Mouse (Mus musculus) liver, embryonic 16.5 days (tissue): ENCODE measurements around the gene Plod3. TPM values are rescaled to one million over a fixed set of nuclear protein-coding genes. Genes with fewer than 3 reads are reported as not detected.

Experiments used
- ATAC-seq: fragments of 200-750 bp; cut with Nextera tagmentation; 2 replicates; pipeline ENCODE4 v1.8.0; 2017; ENCODE audit warnings: low read depth, mild to moderate bottlenecking, moderate number of reproducible peaks, moderate library complexity
- H3K27ac ChIP-seq: fragments of 300-500 bp; sonication (generic); 2 replicates; pipeline ENCODE4 v1.5.1; 2014; ENCODE audit warnings: mild to moderate bottlenecking, low read length
- H3K27me3 ChIP-seq: fragments of 300-500 bp; sonication (generic); 2 replicates; pipeline ENCODE4 v1.6.1; 2014; ENCODE audit warnings: low read depth, low read length, mixed read lengths; ENCODE audit not compliant: control insufficient read depth, insufficient read depth
- H3K36me3 ChIP-seq: fragments of 300-500 bp; sonication (generic); 2 replicates; pipeline ENCODE4 v1.6.1; 2014; ENCODE audit warnings: mild to moderate bottlenecking; ENCODE audit not compliant: control insufficient read depth, insufficient read depth
- H3K4me1 ChIP-seq: fragments of 300-500 bp; sonication (generic); 2 replicates; pipeline ENCODE4 v1.6.1; 2014; ENCODE audit warnings: low read depth, low read length, mixed read lengths; ENCODE audit not compliant: control insufficient read depth
- H3K4me2 ChIP-seq: fragments of 300-500 bp; sonication (generic); 2 replicates; pipeline ENCODE4 v1.6.1; 2014; ENCODE audit warnings: low read depth, low read length, mixed read lengths
- H3K4me3 ChIP-seq: fragments of 300-500 bp; sonication (generic); 2 replicates; pipeline ENCODE4 v1.5.1; 2014; ENCODE audit warnings: low read depth, mild to moderate bottlenecking, low read length
- H3K9ac ChIP-seq: fragments of 300-500 bp; sonication (generic); 2 replicates; pipeline ENCODE4 v1.6.1; 2014; ENCODE audit warnings: low read depth, low read length
- H3K9me3 ChIP-seq: fragments of 300-500 bp; sonication (generic); replicated peaks from 2 replicates; pipeline ENCODE4 v1.6.1; 2016; ENCODE audit warnings: low read length; ENCODE audit not compliant: control insufficient read depth
- WGBS: fragments of 180-500 bp; shearing (Covaris S2); extraction: QIAGEN DNeasy Blood & Tissue Kit; methylation state at CpG from one replicate; pipeline ENCODE4 v1.1.7; 2014; ENCODE audit not compliant: insufficient replicate concordance; 5-methylcytosine and 5-hydroxymethylcytosine counted together
- polyA plus RNA-seq: library from polyadenylated mRNA; unstranded; fragments of >200 nt; fragmentation: Nextera tagmentation; extraction: Ambion mirVana; gene quantifications from 2 replicates; pipeline ENCODE4 v1.2.1, GENCODE M21; 2015

Plod3 gene
- polyA plus RNA-seq, 1 experiment from 2014 or later: 12.2 TPM

- 50% methylated on average over 3 of the region's 3 CpGs for WGBS
- no peaks in the 10 kb centered on the region for H3K9me3 ChIP-seq
- H3K27ac ChIP-seq: no peak overlapping the region
- H3K4me3 ChIP-seq: no peak overlapping the region
- H3K36me3 ChIP-seq: no peaks in the 10 kb centered on the region
- H3K4me1 ChIP-seq: no peaks in the 10 kb centered on the region; the same call in 1 of the 2 replicates
- H3K4me2 ChIP-seq: no peak overlapping the region
- peaks cover 59% of the 10 kb centered on the region for H3K27me3 ChIP-seq
- H3K9ac ChIP-seq: no peak overlapping the region
- ATAC-seq: no peak
Observed at GRCm38 (mm10) chr5:137024318-137024717, 37.5 kb downstream of the Plod3 start.

GRCm38 (mm10) chr5:137025132-137025531 lies 38.3 kb downstream of the Plod3 start:
- WGBS: 0% methylated on average over 23 of the region's 23 CpGs
- ATAC-seq: peak; percentile 22; the same call in 1 of the 2 replicates
- Histone ChIP-seq H3K4me2 (no peak overlapping the region), H3K4me3 (no peak overlapping the region), H3K27me3 (peaks cover 67% of the 10 kb centered on the region), H3K4me1 (peaks cover 6% of the 10 kb centered on the region; the same call in 1 of the 2 replicates), H3K36me3 (no peaks in the 10 kb centered on the region), H3K9me3 (no peaks in the 10 kb centered on the region), H3K27ac (no peak overlapping the region), H3K9ac (no peak overlapping the region)

- no peak for ATAC-seq
- Histone ChIP-seq H3K9me3 (no peaks in the 10 kb centered on the region), H3K27me3 (peaks cover 77% of the 10 kb centered on the region), H3K4me2 (no peak within 1 kb of the TSS), H3K4me3 (no peak within 1 kb of the TSS), H3K9ac (no peak within 1 kb of the TSS), H3K27ac (no peak within 1 kb of the TSS), H3K4me1 (peaks cover 12% of the 10 kb centered on the region), H3K36me3 (no peaks in the 10 kb centered on the region)
- WGBS: 7% methylated on average over 4 of the region's 4 CpGs
Observed at GRCm38 (mm10) chr5:137026092-137026491, 39.3 kb downstream of the Plod3 start, which contains the start of gene Vgf. TSS of gene Vgf (plus strand) at chr5:137026392.

- ATAC-seq: no peak
- Histone ChIP-seq H3K27me3 (peaks cover 86% of the 10 kb centered on the region), H3K9ac (no peak overlapping the region), H3K9me3 (no peaks in the 10 kb centered on the region), H3K4me2 (no peak overlapping the region), H3K27ac (no peak overlapping the region), H3K36me3 (no peaks in the 10 kb centered on the region), H3K4me3 (no peak overlapping the region), H3K4me1 (peaks cover 35% of the 10 kb centered on the region)
- WGBS: 8% methylated on average over 29 of the region's 29 CpGs
Observed at GRCm38 (mm10) chr5:137028561-137029272, 41.9 kb downstream of the Plod3 start.

GRCm38 (mm10) chr5:137029273-137029585 lies 42.4 kb downstream of the Plod3 start:
- ATAC-seq: no peak
- Histone ChIP-seq H3K4me3 (no peak overlapping the region; the same call in 1 of the 2 replicates), H3K27ac (no peak overlapping the region), H3K9ac (no peak overlapping the region), H3K36me3 (no peaks in the 10 kb centered on the region), H3K27me3 (peaks cover 82% of the 10 kb centered on the region), H3K4me2 (no peak overlapping the region; the same call in 1 of the 2 replicates), H3K4me1 (peaks cover 35% of the 10 kb centered on the region), H3K9me3 (no peaks in the 10 kb centered on the region)
- WGBS: under 1% methylated on average over 8 of the region's 8 CpGs

- no peaks in the 10 kb centered on the region for H3K36me3 ChIP-seq
- peak overlapping the region; percentile 27 for H3K4me3 ChIP-seq
- no peaks in the 10 kb centered on the region for H3K9me3 ChIP-seq
- H3K4me1 ChIP-seq: peaks cover 35% of the 10 kb centered on the region
- peak overlapping the region; percentile 47 for H3K4me2 ChIP-seq
- WGBS: under 1% methylated on average over 52 of the region's 52 CpGs
- no peak overlapping the region for H3K27ac ChIP-seq
- H3K27me3 ChIP-seq: peaks cover 76% of the 10 kb centered on the region
- no peak overlapping the region for H3K9ac ChIP-seq
- peak; percentile 66 for ATAC-seq
Observed at GRCm38 (mm10) chr5:137029643-137030415, 43.0 kb downstream of the Plod3 start.

- H3K27me3 ChIP-seq: peaks cover 71% of the 10 kb centered on the region
- H3K4me3 ChIP-seq: no peak overlapping the region
- H3K27ac ChIP-seq: no peak overlapping the region
- 0 out of 2 replicates have a peak overlapping the region, but pooled peaks have one; percentile 47 for H3K4me2 ChIP-seq
- no peaks in the 10 kb centered on the region for H3K36me3 ChIP-seq
- no peaks in the 10 kb centered on the region for H3K9me3 ChIP-seq
- H3K9ac ChIP-seq: no peak overlapping the region
- peaks cover 35% of the 10 kb centered on the region for H3K4me1 ChIP-seq
- no peak for ATAC-seq
- 12% methylated on average over 22 of the region's 22 CpGs for WGBS
Observed at GRCm38 (mm10) chr5:137030416-137030810, 43.6 kb downstream of the Plod3 start.

- H3K4me1 ChIP-seq: peaks cover 35% of the 10 kb centered on the region
- H3K27ac ChIP-seq: no peak overlapping the region
- H3K4me3 ChIP-seq: peak overlapping the region; percentile 59
- peak overlapping the region; percentile 89 for H3K4me2 ChIP-seq
- 2% methylated on average over 78 of the region's 78 CpGs for WGBS
- H3K9me3 ChIP-seq: no peaks in the 10 kb centered on the region
- no peak overlapping the region for H3K9ac ChIP-seq
- peaks cover 61% of the 10 kb centered on the region for H3K27me3 ChIP-seq
- H3K36me3 ChIP-seq: no peaks in the 10 kb centered on the region
- ATAC-seq: no peak
Observed at GRCm38 (mm10) chr5:137031076-137032032, 44.5 kb downstream of the Plod3 start.
